Mouse (Mus musculus) common myeloid progenitor, adult 5-6 weeks (primary cell): ENCODE measurements around the gene Ldlrad1. TPM values are rescaled to one million over a fixed set of nuclear protein-coding genes. Genes with fewer than 3 reads are reported as not detected.

Experiments used
- ATAC-seq: replicated peaks from 2 replicates; pipeline ENCODE4 v1.8.0; 2016; ENCODE audit warnings: low read depth, mild to moderate bottlenecking, moderate TSS enrichment, inconsistent platforms; ENCODE audit not compliant: poor library complexity, severe bottlenecking
- total RNA-seq: library from RNA; stranded (forward); fragments of 200-1000, 187-1606 nt; gene quantifications from 2 replicates; pipeline ENCODE4 v1.2.3, GENCODE M21; 2017

The Ldlrad1 gene
- total RNA-seq, 1 experiment from 2014 or later = not detected

GRCm38 (mm10) chr4:107210483-107211097, 1.6 kb downstream of the Ldlrad1 start:
- peak; percentile 68 for ATAC-seq

GRCm38 (mm10) chr4:107211465-107211864, 2.5 kb downstream of the Ldlrad1 start:
- ATAC-seq = no peak

GRCm38 (mm10) chr4:107211936-107212335, 3.0 kb downstream of the Ldlrad1 start:
- no peak for ATAC-seq

- ATAC-seq = 0 out of 2 replicates have a peak, but pooled peaks have one; percentile 24
Observed at GRCm38 (mm10) chr4:107213279-107214011, 4.5 kb downstream of the Ldlrad1 start.

- ATAC-seq = peak; percentile 82
Observed at GRCm38 (mm10) chr4:107217574-107217973, 8.6 kb downstream of the Ldlrad1 start.

GRCm38 (mm10) chr4:107221524-107221923, 12.5 kb downstream of the Ldlrad1 start:
- ATAC-seq = no peak

- ATAC-seq = peak; percentile 57; the same call in 1 of the 2 replicates
Observed at GRCm38 (mm10) chr4:107223225-107224204, 14.5 kb downstream of the Ldlrad1 start.

GRCm38 (mm10) chr4:107226313-107226712, 17.3 kb downstream of the Ldlrad1 start:
- ATAC-seq = peak; percentile 50; the same call in 1 of the 2 replicates

GRCm38 (mm10) chr4:107232219-107232618, 23.2 kb downstream of the Ldlrad1 start:
- ATAC-seq = no peak

- ATAC-seq = no peak
Observed at GRCm38 (mm10) chr4:107238253-107238652, 29.3 kb downstream of the Ldlrad1 start.

GRCm38 (mm10) chr4:107240196-107240595, 31.2 kb downstream of the Ldlrad1 start:
- no peak for ATAC-seq

- ATAC-seq = no peak
Observed at GRCm38 (mm10) chr4:107243365-107244333, 34.7 kb downstream of the Ldlrad1 start.

- ATAC-seq = no peak
Observed at GRCm38 (mm10) chr4:107245368-107245767, 36.4 kb downstream of the Ldlrad1 start.

GRCm38 (mm10) chr4:107246040-107246439, 37.1 kb downstream of the Ldlrad1 start:
- ATAC-seq = no peak

- ATAC-seq = no peak
Observed at GRCm38 (mm10) chr4:107247110-107247509, 38.1 kb downstream of the Ldlrad1 start.

GRCm38 (mm10) chr4:107248061-107248460, 39.1 kb downstream of the Ldlrad1 start:
- no peak for ATAC-seq

- no peak for ATAC-seq
Observed at GRCm38 (mm10) chr4:107249471-107249870, 40.5 kb downstream of the Ldlrad1 start.

- ATAC-seq = peak; percentile 48
Observed at GRCm38 (mm10) chr4:107250494-107250893, 41.5 kb downstream of the Ldlrad1 start.

- no peak for ATAC-seq
Observed at GRCm38 (mm10) chr4:107252522-107252921, 43.5 kb downstream of the Ldlrad1 start.
